Mouse (Mus musculus): Measurements from ENCODE around the gene Anxa1.

Gene Anxa1

GRCm38 (mm10) chr19:20389723-20390122, 1.0 kb downstream of the Anxa1 start:
- H3K4me3 ChIP-seq (replicated peaks; ENCODE audit: low read length), result no peak overlapping the region
- H3K36me3 ChIP-seq (ENCODE audit: insufficient read depth, low read length), result no peaks in the 10 kb centered on the region
- H3K4me1 ChIP-seq (replicated peaks; ENCODE audit: low read depth, low read length), result peaks cover 7% of the 10 kb centered on the region
- TF ChIP-seq CTCF (conservative IDR thresholded peaks at IDR 0.05; ENCODE audit: low read length) (no peak), POU5F1 (IDR thresholded peaks at IDR 0.05; ENCODE audit: borderline replicate concordance, low read length) (no peak), NANOG (IDR thresholded peaks at IDR 0.05; ENCODE audit: borderline replicate concordance, low read length) (no peak)
- H3K9me3 ChIP-seq (ENCODE audit: low read length), result no peaks in the 10 kb centered on the region
- no peaks in the 10 kb centered on the region for H3K27me3 ChIP-seq (ENCODE audit: insufficient read depth, low read length)

GRCm38 (mm10) chr19:20389245-20389644, 1.5 kb downstream of the Anxa1 start:
- Histone ChIP-seq H3K4me1 (replicated peaks; ENCODE audit: low read depth, low read length) (peaks cover 7% of the 10 kb centered on the region), H3K36me3 (ENCODE audit: insufficient read depth, low read length) (no peaks in the 10 kb centered on the region), H3K9me3 (ENCODE audit: low read length) (no peaks in the 10 kb centered on the region), H3K27me3 (ENCODE audit: insufficient read depth, low read length) (no peaks in the 10 kb centered on the region), H3K4me3 (replicated peaks; ENCODE audit: low read length) (no peak overlapping the region)
- TF ChIP-seq NANOG (IDR thresholded peaks at IDR 0.05; ENCODE audit: borderline replicate concordance, low read length), result no peak
- no peak for TF ChIP-seq CTCF (conservative IDR thresholded peaks at IDR 0.05; ENCODE audit: low read length)
- no peak for TF ChIP-seq POU5F1 (IDR thresholded peaks at IDR 0.05; ENCODE audit: borderline replicate concordance, low read length)

- Histone ChIP-seq H3K9me3 (ENCODE audit: low read length) (no peaks in the 10 kb centered on the region), H3K27me3 (ENCODE audit: insufficient read depth, low read length) (no peaks in the 10 kb centered on the region), H3K4me3 (replicated peaks; ENCODE audit: low read length) (no peak overlapping the region), H3K4me1 (replicated peaks; ENCODE audit: low read depth, low read length) (peaks cover 7% of the 10 kb centered on the region), H3K36me3 (ENCODE audit: insufficient read depth, low read length) (no peaks in the 10 kb centered on the region)
- TF ChIP-seq POU5F1 (IDR thresholded peaks at IDR 0.05; ENCODE audit: borderline replicate concordance, low read length), result no peak
- no peak for TF ChIP-seq NANOG (IDR thresholded peaks at IDR 0.05; ENCODE audit: borderline replicate concordance, low read length)
- TF ChIP-seq CTCF (conservative IDR thresholded peaks at IDR 0.05; ENCODE audit: low read length), result no peak
Measured at GRCm38 (mm10) chr19:20388276-20388675, 2.5 kb downstream of the Anxa1 start.

- Histone ChIP-seq H3K4me1 (replicated peaks; ENCODE audit: low read depth, low read length) (peaks cover 7% of the 10 kb centered on the region), H3K4me3 (replicated peaks; ENCODE audit: low read length) (no peak overlapping the region), H3K36me3 (ENCODE audit: insufficient read depth, low read length) (no peaks in the 10 kb centered on the region), H3K9me3 (ENCODE audit: low read length) (no peaks in the 10 kb centered on the region), H3K27me3 (ENCODE audit: insufficient read depth, low read length) (no peaks in the 10 kb centered on the region)
- no peak for TF ChIP-seq CTCF (conservative IDR thresholded peaks at IDR 0.05; ENCODE audit: low read length)
- no peak for TF ChIP-seq NANOG (IDR thresholded peaks at IDR 0.05; ENCODE audit: borderline replicate concordance, low read length)
- TF ChIP-seq POU5F1 (IDR thresholded peaks at IDR 0.05; ENCODE audit: borderline replicate concordance, low read length), result no peak
Measured at GRCm38 (mm10) chr19:20386296-20386695, 4.4 kb downstream of the Anxa1 start.

GRCm38 (mm10) chr19:20385645-20386044, 5.1 kb downstream of the Anxa1 start:
- TF ChIP-seq NANOG (IDR thresholded peaks at IDR 0.05; ENCODE audit: borderline replicate concordance, low read length) (no peak), POU5F1 (IDR thresholded peaks at IDR 0.05; ENCODE audit: borderline replicate concordance, low read length) (no peak), CTCF (conservative IDR thresholded peaks at IDR 0.05; ENCODE audit: low read length) (no peak)
- H3K9me3 ChIP-seq (ENCODE audit: low read length), result no peaks in the 10 kb centered on the region

GRCm38 (mm10) chr19:20381207-20381752, 9.5 kb downstream of the Anxa1 start:
- Histone ChIP-seq H3K27me3 (ENCODE audit: insufficient read depth, low read length) (no peaks in the 10 kb centered on the region), H3K36me3 (ENCODE audit: insufficient read depth, low read length) (no peaks in the 10 kb centered on the region), H3K9me3 (ENCODE audit: low read length) (no peaks in the 10 kb centered on the region), H3K4me1 (replicated peaks; ENCODE audit: low read depth, low read length) (no peaks in the 10 kb centered on the region), H3K4me3 (replicated peaks; ENCODE audit: low read length) (no peak overlapping the region)
- TF ChIP-seq POU5F1 (IDR thresholded peaks at IDR 0.05; ENCODE audit: borderline replicate concordance, low read length) (no peak), CTCF (conservative IDR thresholded peaks at IDR 0.05; ENCODE audit: low read length) (no peak), NANOG (IDR thresholded peaks at IDR 0.05; ENCODE audit: borderline replicate concordance, low read length) (no peak)

More at GRCm38 (mm10) chr19:20385645-20386044, 5.1 kb downstream of the Anxa1 start:
- Histone ChIP-seq H3K4me3 (replicated peaks; ENCODE audit: low read length) (no peak overlapping the region), H3K27me3 (ENCODE audit: insufficient read depth, low read length) (no peaks in the 10 kb centered on the region), H3K4me1 (replicated peaks; ENCODE audit: low read depth, low read length) (peaks cover 6% of the 10 kb centered on the region), H3K36me3 (ENCODE audit: insufficient read depth, low read length) (no peaks in the 10 kb centered on the region)

- H3K36me3 ChIP-seq (ENCODE audit: insufficient read depth, low read length), result no peaks in the 10 kb centered on the region
- no peak overlapping the region for H3K4me3 ChIP-seq (replicated peaks; ENCODE audit: low read length)
- no peaks in the 10 kb centered on the region for H3K27me3 ChIP-seq (ENCODE audit: insufficient read depth, low read length)
- TF ChIP-seq POU5F1 (IDR thresholded peaks at IDR 0.05; ENCODE audit: borderline replicate concordance, low read length) (no peak), CTCF (conservative IDR thresholded peaks at IDR 0.05; ENCODE audit: low read length) (no peak), NANOG (IDR thresholded peaks at IDR 0.05; ENCODE audit: borderline replicate concordance, low read length) (no peak)
- H3K4me1 ChIP-seq (replicated peaks; ENCODE audit: low read depth, low read length), result no peaks in the 10 kb centered on the region
- no peaks in the 10 kb centered on the region for H3K9me3 ChIP-seq (ENCODE audit: low read length)
Measured at GRCm38 (mm10) chr19:20370175-20370574, 20.6 kb downstream of the Anxa1 start.

- no peaks in the 10 kb centered on the region for H3K27me3 ChIP-seq (ENCODE audit: insufficient read depth, low read length)
- no peaks in the 10 kb centered on the region for H3K36me3 ChIP-seq (ENCODE audit: insufficient read depth, low read length)
- TF ChIP-seq NANOG (IDR thresholded peaks at IDR 0.05; ENCODE audit: borderline replicate concordance, low read length), result no peak
- TF ChIP-seq CTCF (conservative IDR thresholded peaks at IDR 0.05; ENCODE audit: low read length), result no peak
- H3K9me3 ChIP-seq (ENCODE audit: low read length), result no peaks in the 10 kb centered on the region
- H3K4me3 ChIP-seq (replicated peaks; ENCODE audit: low read length), result no peak overlapping the region
- H3K4me1 ChIP-seq (replicated peaks; ENCODE audit: low read depth, low read length), result no peaks in the 10 kb centered on the region
Measured at GRCm38 (mm10) chr19:20366571-20366970, 24.2 kb downstream of the Anxa1 start.

GRCm38 (mm10) chr19:20366010-20366409, 24.7 kb downstream of the Anxa1 start:
- TF ChIP-seq POU5F1 (IDR thresholded peaks at IDR 0.05; ENCODE audit: borderline replicate concordance, low read length) (no peak), NANOG (IDR thresholded peaks at IDR 0.05; ENCODE audit: borderline replicate concordance, low read length) (no peak), CTCF (conservative IDR thresholded peaks at IDR 0.05; ENCODE audit: low read length) (no peak)
- no peak overlapping the region for H3K4me3 ChIP-seq (replicated peaks; ENCODE audit: low read length)

More at GRCm38 (mm10) chr19:20366010-20366409, 24.7 kb downstream of the Anxa1 start:
- H3K27me3 ChIP-seq (ENCODE audit: insufficient read depth, low read length), result no peaks in the 10 kb centered on the region
- H3K36me3 ChIP-seq (ENCODE audit: insufficient read depth, low read length), result no peaks in the 10 kb centered on the region
- H3K4me1 ChIP-seq (replicated peaks; ENCODE audit: low read depth, low read length), result no peaks in the 10 kb centered on the region
- H3K9me3 ChIP-seq (ENCODE audit: low read length), result no peaks in the 10 kb centered on the region

All from E14TG2a.4 (cell line).